Mouse (Mus musculus) lung, postnatal 10 days (tissue): ENCODE results near the gene Rhobtb1.
A peak's percentile ranks its signal among the peaks of the same experiment; 100 is the strongest.

Experiments used
- DNase-seq: peaks from one replicate; pipeline ENCODE4 v3.0.0; 2021

The Rhobtb1 gene

DNA sequence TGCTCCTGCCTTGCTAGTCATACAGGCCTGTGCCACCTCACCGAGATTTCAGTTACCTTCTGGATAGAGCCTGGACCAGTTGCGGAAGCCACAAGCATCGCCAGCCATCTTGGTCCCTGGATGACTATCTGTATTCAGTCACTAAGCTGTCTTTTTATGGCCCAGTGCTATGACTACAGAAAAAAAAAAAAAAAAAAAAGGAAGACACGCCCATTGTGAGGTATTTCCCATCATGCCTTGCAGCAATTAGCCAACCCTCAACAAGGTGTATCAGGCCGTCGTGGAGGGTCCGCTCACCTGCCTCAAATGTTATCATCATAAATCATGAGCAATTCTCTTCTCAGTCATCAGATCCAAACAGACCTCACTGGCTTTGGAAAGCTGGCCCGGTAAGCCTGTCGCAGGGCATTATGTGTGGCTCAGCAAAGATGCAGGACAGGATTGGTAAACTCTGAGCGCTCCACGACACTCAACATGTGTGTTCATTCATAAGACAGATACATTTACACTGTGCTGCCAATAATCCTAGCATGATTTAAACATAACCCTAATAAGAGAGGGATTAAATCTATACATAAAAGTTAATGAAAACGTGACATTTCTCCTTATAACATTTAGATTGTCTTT, 176.9 kb downstream of the Rhobtb1 start:
- DNase-seq, result no peak

GRCm38 (mm10) chr10:69328656-69329046, 177.4 kb downstream of the Rhobtb1 start:
- no peak for DNase-seq

- DNase-seq, result no peak
These were observed 180.0 kb downstream of the Rhobtb1 start for GRCm38 (mm10) chr10:69331231-69331630.

- DNase-seq, result no peak
These were observed 182.0 kb downstream of the Rhobtb1 start for GRCm38 (mm10) chr10:69333212-69333611.

GRCm38 (mm10) chr10:69334271-69335194, 183.3 kb downstream of the Rhobtb1 start:
- peak; percentile 44 for DNase-seq

GRCm38 (mm10) chr10:69335195-69335536, 183.9 kb downstream of the Rhobtb1 start:
- DNase-seq, result no peak

- DNase-seq, result no peak
These were observed 184.4 kb downstream of the Rhobtb1 start for GRCm38 (mm10) chr10:69335611-69336010.

- no peak for DNase-seq
These were observed 185.0 kb downstream of the Rhobtb1 start for GRCm38 (mm10) chr10:69336219-69336618.

- DNase-seq, result no peak
These were observed 188.8 kb downstream of the Rhobtb1 start for GRCm38 (mm10) chr10:69340001-69340400.
